ENCODE assay signal across 12 mouse cellular contexts in the genomic region with DNA sequence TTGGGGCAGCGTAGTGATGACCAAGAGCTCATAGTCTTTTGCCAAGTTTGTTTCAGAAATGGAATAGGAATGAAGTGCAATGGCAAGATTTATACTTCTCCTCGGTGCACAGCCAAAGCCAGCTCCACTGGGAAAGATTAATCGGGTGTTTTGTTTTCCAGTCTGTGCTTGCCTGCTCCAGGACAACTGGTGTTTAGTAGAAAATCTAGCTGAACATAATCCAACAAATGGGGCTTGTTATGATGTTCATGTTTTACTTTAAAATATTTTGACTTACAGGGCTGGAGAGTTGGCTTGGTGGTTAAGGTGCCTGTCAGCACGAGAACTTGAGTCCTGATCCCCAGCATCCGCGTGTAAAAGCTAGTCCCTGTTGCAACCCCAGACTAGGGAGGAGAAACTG.
DNase-seq lines count a peak whose midpoint lies in the region; ATAC-seq and TF ChIP-seq lines count a peak whose summit lies in the region.
"Had no signal": no experiment of that assay in that cellular context is flagged by ENCODE, and none has a peak within 500 bp of the region (broad histone marks: within the 10 kb centered on the region; RNA-seq: fewer than 3 reads in every experiment).

No protein-coding gene starts in this region.

- no peak for TF ChIP-seq CTCF in lung, postnatal 0 days (IDR thresholded peaks at IDR 0.05)
- TF ChIP-seq CTCF in left cerebral cortex, adult 2 months (IDR thresholded peaks at IDR 0.05): no peak

- ATAC-seq in kidney, embryonic 14.5 days (ENCODE audit: low FRiP score, low TSS enrichment): no peak
- ATAC-seq in lung, postnatal 0 days: peak; percentile 82
- ATAC-seq in intestine, embryonic 16.5 days: no peak
- ATAC-seq: CD4-positive, CD25-positive, alpha-beta regulatory T cell, adult 4 months had no signal

- no peak overlapping the region for H3K4me3 ChIP-seq in kidney, embryonic 14.5 days (ENCODE audit: low read length)
- no peak overlapping the region for H3K4me3 ChIP-seq in lung, postnatal 0 days (ENCODE audit: low read depth, low read length)
- H3K4me3 ChIP-seq in left cerebral cortex, adult 2 months: no peak overlapping the region
- no peak overlapping the region for H3K4me3 ChIP-seq in intestine, embryonic 16.5 days (ENCODE audit: low read length)
- H3K4me3 ChIP-seq: hindbrain, embryonic 15.5 days; liver, embryonic 15.5 days had no signal

- no peaks in the 10 kb centered on the region for H3K27me3 ChIP-seq in kidney, embryonic 14.5 days (ENCODE audit: control insufficient read depth, insufficient read depth, low read length)
- no peaks in the 10 kb centered on the region for H3K27me3 ChIP-seq in lung, postnatal 0 days (replicated peaks; ENCODE audit: insufficient read depth, low read length)
- no peaks in the 10 kb centered on the region for H3K27me3 ChIP-seq in intestine, embryonic 16.5 days (replicated peaks; ENCODE audit: control insufficient read depth, insufficient read depth, low read length)
- H3K27me3 ChIP-seq: hindbrain, embryonic 15.5 days; liver, embryonic 15.5 days had no signal

- H3K27ac ChIP-seq in kidney, embryonic 14.5 days (ENCODE audit: low read depth, low read length): no peak overlapping the region
- H3K27ac ChIP-seq in lung, postnatal 0 days (ENCODE audit: low read length): no peak overlapping the region
- no peak overlapping the region for H3K27ac ChIP-seq in left cerebral cortex, adult 2 months
- no peak overlapping the region for H3K27ac ChIP-seq in intestine, embryonic 16.5 days (ENCODE audit: low read length)
- H3K27ac ChIP-seq: hindbrain, embryonic 15.5 days; liver, embryonic 15.5 days had no signal

- H3K4me2 ChIP-seq in kidney, embryonic 14.5 days (replicated peaks; ENCODE audit: low read depth, low read length): no peak overlapping the region
- H3K4me2 ChIP-seq in lung, postnatal 0 days (replicated peaks; ENCODE audit: low read depth, low read length): no peak overlapping the region
- no peak overlapping the region for H3K4me2 ChIP-seq in intestine, embryonic 16.5 days (ENCODE audit: low read depth, low read length)
- H3K4me2 ChIP-seq: hindbrain, embryonic 15.5 days; liver, embryonic 15.5 days had no signal

- 67% methylated on average over 6 of the region's 6 CpGs for WGBS in kidney, embryonic 14.5 days
- 63% methylated on average over 6 of the region's 6 CpGs for WGBS in lung, postnatal 0 days
- WGBS in intestine, embryonic 16.5 days: 74% methylated on average over 6 of the region's 6 CpGs

- intact Hi-C loops in heart, postnatal 25 days (cut with DNase I): loop anchor here (5.0 kb wide), 2 partner anchors 35 to 85 kb away; a partner anchor contains a TSS
- intact Hi-C loops in left cerebral cortex, adult 2 months (cut with DNase I): no loop called here

- DNase-seq in kidney, adult 11 months: peak; percentile 13
- DNase-seq in adrenal gland, postnatal 14 days: peak; percentile 62
- peak; percentile 34 for DNase-seq in heart, postnatal 25 days (ENCODE audit: low spot score)
- peak; percentile 83 for DNase-seq in lung, postnatal 0 days (ENCODE audit: low spot score)
- DNase-seq in left cerebral cortex, adult 2 months (ENCODE audit: extremely low spot score in 1 of 2, low spot score in 2 of 2): no peak
- no peak for DNase-seq in cerebellum, postnatal 14 days
- DNase-seq: layer of hippocampus, postnatal 36 days had no signal

- H3K9ac ChIP-seq in kidney, embryonic 14.5 days (ENCODE audit: low read depth, low read length): no peak overlapping the region
- no peak overlapping the region for H3K9ac ChIP-seq in lung, postnatal 0 days (replicated peaks; ENCODE audit: low read depth)
- H3K9ac ChIP-seq in intestine, embryonic 16.5 days (ENCODE audit: low read depth, low read length): no peak overlapping the region
- H3K9ac ChIP-seq: hindbrain, embryonic 15.5 days; liver, embryonic 15.5 days had no signal

- no peaks in the 10 kb centered on the region for H3K36me3 ChIP-seq in kidney, embryonic 14.5 days (ENCODE audit: control insufficient read depth, insufficient read depth, low read length)
- no peaks in the 10 kb centered on the region for H3K36me3 ChIP-seq in lung, postnatal 0 days (ENCODE audit: insufficient read depth, low read length)
- no peaks in the 10 kb centered on the region for H3K36me3 ChIP-seq in intestine, embryonic 16.5 days (ENCODE audit: control insufficient read depth, insufficient read depth, low read length)
- H3K36me3 ChIP-seq: hindbrain, embryonic 15.5 days; liver, embryonic 15.5 days had no signal

- peaks cover 6% of the 10 kb centered on the region; the same call in 1 of the 2 replicates for H3K4me1 ChIP-seq in kidney, embryonic 14.5 days (ENCODE audit: control insufficient read depth, insufficient read depth, low read length)
- no peaks in the 10 kb centered on the region; the same call in 1 of the 2 replicates for H3K4me1 ChIP-seq in lung, postnatal 0 days (ENCODE audit: insufficient read depth, low read depth, low read length)
- H3K4me1 ChIP-seq in intestine, embryonic 16.5 days (ENCODE audit: control insufficient read depth, insufficient read depth, low read length): no peaks in the 10 kb centered on the region
- H3K4me1 ChIP-seq: hindbrain, embryonic 15.5 days; liver, embryonic 15.5 days had no signal

- H3K9me3 ChIP-seq in kidney, embryonic 14.5 days (ENCODE audit: control insufficient read depth, low read length): no peaks in the 10 kb centered on the region
- H3K9me3 ChIP-seq in lung, postnatal 0 days (ENCODE audit: low read length): no peaks in the 10 kb centered on the region
- no peaks in the 10 kb centered on the region for H3K9me3 ChIP-seq in intestine, embryonic 16.5 days (ENCODE audit: control insufficient read depth, low read length)
- H3K9me3 ChIP-seq: hindbrain, embryonic 15.5 days; liver, embryonic 15.5 days had no signal

- TF ChIP-seq EP300 in lung, postnatal 0 days (IDR thresholded peaks at IDR 0.05): peak; percentile 43

Comparison
In these comparisons a context has a peak if more than half of its experiments do, and no peak if none do; other contexts are left out.
1. DNase-seq: peak in kidney, adult 11 months (single experiment), adrenal gland, postnatal 14 days (single experiment), heart, postnatal 25 days (single experiment) and lung, postnatal 0 days (single experiment); none in left cerebral cortex, adult 2 months (0 of 2) and cerebellum, postnatal 14 days (0 of 2).